Comparison of ENCODE assay signal across 27 mouse cellular contexts in the genomic region with DNA sequence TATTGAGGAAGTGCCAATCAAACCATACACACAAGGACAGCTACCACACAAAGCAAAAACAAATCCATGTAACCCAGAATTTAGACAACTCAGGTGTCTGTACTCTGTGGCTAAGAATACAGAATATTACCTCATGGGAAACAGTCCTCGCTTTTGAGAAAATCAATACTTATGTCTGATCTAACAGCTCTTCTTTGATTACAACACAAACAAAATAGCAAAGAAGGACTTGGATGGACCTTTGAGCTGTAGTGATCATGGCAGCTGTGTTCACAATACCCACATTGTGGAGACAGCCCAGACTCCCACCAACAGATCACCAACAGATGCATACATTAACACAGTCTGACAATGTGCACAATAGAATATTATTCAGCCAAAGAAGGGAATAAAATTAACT. TPM values are rescaled to one million over a fixed set of nuclear protein-coding genes. Genes with fewer than 3 reads are reported as not detected.
A peak's percentile ranks its signal among the peaks of the same experiment; 100 is the strongest.
DNase-seq lines count a peak whose midpoint lies in the region; ATAC-seq and TF ChIP-seq lines count a peak whose summit lies in the region.
"Had no signal": no experiment of that assay in that cellular context is flagged by ENCODE, and none has a peak within 500 bp of the region (broad histone marks: within the 10 kb centered on the region; RNA-seq: fewer than 3 reads in every experiment).

No protein-coding gene starts in this region.

- TF ChIP-seq CTCF in gastrocnemius, adult 2 months (IDR thresholded peaks at IDR 0.05), result no peak
- TF ChIP-seq CTCF in kidney, postnatal 0 days (IDR thresholded peaks at IDR 0.05; ENCODE audit: low read depth), result no peak
- no peak for TF ChIP-seq CTCF in spleen, adult 2 months (IDR thresholded peaks at IDR 0.05; ENCODE audit: extremely low read depth, insufficient read depth, insufficient read length, insufficient replicate concordance)

- ATAC-seq in kidney, postnatal 0 days (replicated peaks; ENCODE audit: low FRiP score, low read depth), result no peak
- ATAC-seq in megakaryocyte-erythroid progenitor cell, adult 5-6 weeks (replicated peaks; ENCODE audit: low FRiP score, low TSS enrichment, poor library complexity, severe bottlenecking), result no peak
- ATAC-seq: forebrain, embryonic 13.5 days; intestine, embryonic 15.5 days had no signal

- H3K9ac ChIP-seq in kidney, postnatal 0 days (ENCODE audit: low read depth, low read length), result no peak overlapping the region
- H3K9ac ChIP-seq: forebrain, embryonic 13.5 days; heart, embryonic 13.5 days; hindbrain, embryonic 15.5 days; intestine, embryonic 15.5 days; liver, embryonic 13.5 days; midbrain, embryonic 12.5 days; stomach, embryonic 15.5 days had no signal

- no peak for TF ChIP-seq POLR2A in spleen, adult 2 months (IDR thresholded peaks at IDR 0.05; ENCODE audit: low read depth, low read length)

- H3K36me3 ChIP-seq in kidney, postnatal 0 days (ENCODE audit: insufficient read depth, low read length), result no peaks in the 10 kb centered on the region
- H3K36me3 ChIP-seq in spleen, adult 2 months (ENCODE audit: control insufficient read depth, insufficient read depth, low read length), result no peaks in the 10 kb centered on the region
- H3K36me3 ChIP-seq: G1E; heart, embryonic 13.5 days; hindbrain, embryonic 15.5 days; intestine, embryonic 15.5 days; limb, embryonic 10.5 days; liver, embryonic 13.5 days; midbrain, embryonic 12.5 days; stomach, embryonic 15.5 days had no signal

- WGBS in kidney, postnatal 0 days, result 84% methylated on average over 1 of the region's 1 CpGs
- WGBS in spleen, adult 2 months, result 90% methylated on average over 1 of the region's 1 CpGs

- intact Hi-C loops in gastrocnemius, adult 2 months (cut with DNase I), result no loop called here

- H3K27ac ChIP-seq in gastrocnemius, adult 2 months, result peak overlapping the region; percentile 82; the same call in 1 of the 2 replicates
- H3K27ac ChIP-seq in kidney, postnatal 0 days, result no peak overlapping the region
- peak overlapping the region; percentile 29 for H3K27ac ChIP-seq in spleen, adult 2 months (ENCODE audit: insufficient read depth, low read length)
- H3K27ac ChIP-seq: forebrain, embryonic 13.5 days; hindbrain, embryonic 15.5 days; intestine, embryonic 15.5 days; left cerebral cortex, adult 2 months; limb, embryonic 10.5 days; liver, embryonic 13.5 days; midbrain, embryonic 12.5 days had no signal

- no peak for DNase-seq in gastrocnemius, adult 2 months
- no peak for DNase-seq in gastrocnemius, adult 8-10 months (ENCODE audit: low spot score in 2 of 2)
- DNase-seq in kidney, postnatal 0 days (ENCODE audit: low spot score), result no peak
- DNase-seq in kidney, postnatal 36 days, result no peak
- DNase-seq in spleen, adult 2 months (ENCODE audit: low read depth in 1 of 2, low spot score in 2 of 2), result no peak
- DNase-seq in spleen, postnatal 4 days (ENCODE audit: low spot score in 2 of 2), result no peak
- DNase-seq in urinary bladder, adult 2 months (ENCODE audit: low spot score), result no peak
- DNase-seq: cerebellum, adult 2 months; layer of hippocampus, adult 9-11 months; liver, embryonic 13.5 days; lung, postnatal 4 days; right cerebral cortex, postnatal 14 days; thymus, postnatal 25 days had no signal

- no peaks in the 10 kb centered on the region for H3K9me3 ChIP-seq in kidney, postnatal 0 days (replicated peaks; ENCODE audit: low read length)
- H3K9me3 ChIP-seq: forebrain, embryonic 13.5 days; heart, embryonic 13.5 days; hindbrain, embryonic 15.5 days; intestine, embryonic 15.5 days; limb, embryonic 10.5 days; liver, embryonic 13.5 days; midbrain, embryonic 12.5 days; stomach, embryonic 15.5 days had no signal

- peak overlapping the region; percentile 63 for H3K4me3 ChIP-seq in gastrocnemius, adult 2 months
- H3K4me3 ChIP-seq in kidney, postnatal 0 days (replicated peaks; ENCODE audit: low read depth, low read length), result no peak overlapping the region
- H3K4me3 ChIP-seq in spleen, adult 2 months (ENCODE audit: extremely low read depth, insufficient read depth, insufficient read length), result no peak overlapping the region; the same call in 1 of the 2 replicates
- H3K4me3 ChIP-seq: forebrain, embryonic 13.5 days; heart, embryonic 13.5 days; hindbrain, embryonic 15.5 days; intestine, embryonic 15.5 days; left cerebral cortex, adult 2 months; limb, embryonic 10.5 days; liver, embryonic 13.5 days; midbrain, embryonic 12.5 days; stomach, embryonic 15.5 days had no signal

- H3K27me3 ChIP-seq in kidney, postnatal 0 days (ENCODE audit: insufficient read depth, low read length), result no peaks in the 10 kb centered on the region
- H3K27me3 ChIP-seq in spleen, adult 2 months (ENCODE audit: control insufficient read depth, insufficient read depth, low read length), result no peaks in the 10 kb centered on the region
- H3K27me3 ChIP-seq: CH12.LX; forebrain, embryonic 13.5 days; heart, embryonic 13.5 days; hindbrain, embryonic 15.5 days; intestine, embryonic 15.5 days; liver, embryonic 13.5 days; midbrain, embryonic 12.5 days; stomach, embryonic 15.5 days had no signal

- H3K4me1 ChIP-seq in kidney, postnatal 0 days (replicated peaks; ENCODE audit: insufficient read depth, low read length), result no peaks in the 10 kb centered on the region
- H3K4me1 ChIP-seq in spleen, adult 2 months (ENCODE audit: control insufficient read depth, insufficient read depth, insufficient read length), result peaks cover 6% of the 10 kb centered on the region; the same call in 1 of the 2 replicates
- H3K4me1 ChIP-seq: forebrain, embryonic 13.5 days; hindbrain, embryonic 15.5 days; intestine, embryonic 15.5 days; limb, embryonic 10.5 days; liver, embryonic 13.5 days; midbrain, embryonic 12.5 days; stomach, embryonic 15.5 days had no signal

- H3K4me2 ChIP-seq in kidney, postnatal 0 days (ENCODE audit: low read length), result 0 out of 2 replicates have a peak overlapping the region, but pooled peaks have one; percentile 13
- H3K4me2 ChIP-seq: forebrain, embryonic 13.5 days; hindbrain, embryonic 15.5 days; intestine, embryonic 15.5 days; liver, embryonic 13.5 days; midbrain, embryonic 12.5 days had no signal

RNA-seq across cellular contexts. Expression of a gene that starts 1.0 kb away (rescaled TPM):
- under 1 TPM; 0.08 to 0.89 TPM for total RNA-seq in gastrocnemius, adult 2 months (2021)
- total RNA-seq in gastrocnemius, adult 8-10 months (2022), result 1 to 10 TPM in 1 of 4 experiments, under 1 TPM in 1, not detected in 2; 0.64 to 1.3 TPM
- polyA plus RNA-seq in kidney, postnatal 0 days (2015; fragmentation: Nextera tagmentation; extraction: Ambion mirVana), result not detected in 2 replicates
- 1.0 and 1.2 TPM in 2 replicates for polyA plus RNA-seq in spleen, adult 2 months (2012; rRNA removed)
- 0.95 and 2.3 TPM in 2 replicates for polyA plus RNA-seq in urinary bladder, adult 2 months (2012; rRNA removed)
- total RNA-seq in megakaryocyte-erythroid progenitor cell, adult 5-6 weeks (2014; fragmentation: Nextera tagmentation), result not detected in 2 replicates
- total RNA-seq in megakaryocyte-erythroid progenitor cell, adult 5-6 weeks (2017), result not detected in 2 replicates
- total RNA-seq: left cerebral cortex, adult 2 months; neutrophil, adult 5-6 weeks had no signal
- polyA plus RNA-seq: G1E; kidney, embryonic 14.5 days; limb, embryonic 10.5 days; liver, embryonic 13.5 days; lung, embryonic 16.5 days; midbrain, embryonic 12.5 days; stomach, embryonic 15.5 days had no signal

RNA-seq across cellular contexts. Expression of a gene that starts 1.0 kb away (rescaled TPM):
- total RNA-seq in gastrocnemius, adult 2 months (2021), result 1 to 10 TPM; 3.8 to 4.1 TPM
- 1 to 10 TPM; 4.6 to 7.9 (median 5.8) TPM for total RNA-seq in gastrocnemius, adult 8-10 months (2022)
- 1.9 and 2.1 TPM in 2 replicates for polyA plus RNA-seq in kidney, postnatal 0 days (2015; fragmentation: Nextera tagmentation; extraction: Ambion mirVana)
- 2.8 and 3.7 TPM in 2 replicates for polyA plus RNA-seq in spleen, adult 2 months (2012; rRNA removed)
- 10.8 and 20.1 TPM in 2 replicates for polyA plus RNA-seq in urinary bladder, adult 2 months (2012; rRNA removed)
- total RNA-seq in megakaryocyte-erythroid progenitor cell, adult 5-6 weeks (2014; fragmentation: Nextera tagmentation), result 0.27 TPM in 1 of 2 replicates, not detected in the other
- total RNA-seq in megakaryocyte-erythroid progenitor cell, adult 5-6 weeks (2017), result 0.30 and 0.61 TPM in 2 replicates
- polyA plus RNA-seq: G1E; limb, embryonic 10.5 days had no signal

RNA-seq across cellular contexts. Expression of a gene that starts 53.2 kb away (rescaled TPM):
- 1 to 10 TPM in 1 of 2 experiments, under 1 TPM in 1; 0.84 to 1.8 TPM for total RNA-seq in gastrocnemius, adult 2 months (2021)
- 1 to 10 TPM; 1.3 to 2.4 (median 1.8) TPM for total RNA-seq in gastrocnemius, adult 8-10 months (2022)
- polyA plus RNA-seq in kidney, postnatal 0 days (2015; fragmentation: Nextera tagmentation; extraction: Ambion mirVana), result 0.29 TPM in 1 of 2 replicates, not detected in the other
- polyA plus RNA-seq in spleen, adult 2 months (2012; rRNA removed), result 1.1 and 1.9 TPM in 2 replicates
- polyA plus RNA-seq in urinary bladder, adult 2 months (2012; rRNA removed), result 1.9 and 3.7 TPM in 2 replicates
- not detected in 2 replicates for total RNA-seq in megakaryocyte-erythroid progenitor cell, adult 5-6 weeks (2014; fragmentation: Nextera tagmentation)
- not detected in 2 replicates for total RNA-seq in megakaryocyte-erythroid progenitor cell, adult 5-6 weeks (2017)
- total RNA-seq: left cerebral cortex, adult 2 months had no signal
- polyA plus RNA-seq: G1E; intestine, embryonic 15.5 days; kidney, embryonic 14.5 days; limb, embryonic 10.5 days had no signal
